Mouse (Mus musculus): ENCODE results near the gene Arpp21. TPM values are rescaled to one million over a fixed set of nuclear protein-coding genes. Genes with fewer than 3 reads are reported as not detected.

Gene Arpp21
- total RNA-seq, 4 experiments from 2014 or later: 639 to 745 (median 708) TPM

Small RNAs within 50 kb of the gene (microRNA-seq; reads per million reads assigned to microRNA genes)
- gene Mir128-2: 1,081 to 3,107 reads per million in 2 experiments
